Mouse (Mus musculus): ENCODE data around the gene Tiparp. TPM values are rescaled to one million over a fixed set of nuclear protein-coding genes. Genes with fewer than 3 reads are reported as not detected.

Gene Tiparp
- total RNA-seq, 2 experiments from 2014 or later, result 15.0 to 15.4 TPM

Other genes with a start within 250 kb of the Tiparp start
- 100 to 1,000 TPM; 102 to 106 TPM for gene Ssr3, start 135.8 kb upstream of the Tiparp start, total RNA-seq (2021)
- gene Lekr1, start 137.8 kb downstream of the Tiparp start, total RNA-seq (2021), result 1 to 10 TPM; 6.5 to 8.9 TPM